Mouse (Mus musculus): ENCODE results near the gene Mybpc3. TPM values are rescaled to one million over a fixed set of nuclear protein-coding genes. Genes with fewer than 3 reads are reported as not detected.

Gene Mybpc3
- polyA plus RNA-seq, 1 experiment from 2014 or later = 0.05 TPM

DNA sequence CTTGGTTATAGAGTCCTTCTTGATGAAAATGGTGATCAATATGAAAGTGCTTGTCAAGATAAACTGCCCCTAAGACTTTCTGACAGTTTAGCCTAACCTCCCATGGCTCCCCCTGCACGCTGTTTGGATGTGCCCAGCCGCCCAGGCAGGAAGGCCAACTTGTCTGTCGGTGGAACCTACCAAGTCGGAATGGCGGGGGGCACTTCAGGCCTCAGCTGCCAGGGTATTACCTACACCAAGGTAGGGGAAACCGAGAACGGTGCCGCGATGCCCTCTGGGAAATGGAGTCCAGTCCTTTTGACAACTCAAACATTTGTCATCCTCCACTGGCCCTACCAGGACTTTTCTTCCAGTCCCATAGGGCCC lies 65.2 kb downstream of the Mybpc3 start:
- H3K4me2 ChIP-seq (ENCODE audit: low read length) = peak overlapping the region; percentile 77
- peaks cover 22% of the 10 kb centered on the region for H3K4me1 ChIP-seq (ENCODE audit: control insufficient read depth, insufficient read depth, low read depth, low read length)
- H3K36me3 ChIP-seq (ENCODE audit: control insufficient read depth, insufficient read depth, low read length) = no peaks in the 10 kb centered on the region
- no peaks in the 10 kb centered on the region for H3K9me3 ChIP-seq (ENCODE audit: control insufficient read depth, low read length)
- no peaks in the 10 kb centered on the region for H3K27me3 ChIP-seq (replicated peaks; ENCODE audit: control insufficient read depth, insufficient read depth, low read length)
- H3K4me3 ChIP-seq (ENCODE audit: low read length) = peak overlapping the region; percentile 87
- peak overlapping the region; percentile 92 for H3K9ac ChIP-seq (ENCODE audit: low read depth, low read length)
- 0% methylated on average over 9 of the region's 9 CpGs for WGBS
- peak; percentile 97 for ATAC-seq
- H3K27ac ChIP-seq (ENCODE audit: low read depth, low read length) = peak overlapping the region; percentile 93

DNA sequence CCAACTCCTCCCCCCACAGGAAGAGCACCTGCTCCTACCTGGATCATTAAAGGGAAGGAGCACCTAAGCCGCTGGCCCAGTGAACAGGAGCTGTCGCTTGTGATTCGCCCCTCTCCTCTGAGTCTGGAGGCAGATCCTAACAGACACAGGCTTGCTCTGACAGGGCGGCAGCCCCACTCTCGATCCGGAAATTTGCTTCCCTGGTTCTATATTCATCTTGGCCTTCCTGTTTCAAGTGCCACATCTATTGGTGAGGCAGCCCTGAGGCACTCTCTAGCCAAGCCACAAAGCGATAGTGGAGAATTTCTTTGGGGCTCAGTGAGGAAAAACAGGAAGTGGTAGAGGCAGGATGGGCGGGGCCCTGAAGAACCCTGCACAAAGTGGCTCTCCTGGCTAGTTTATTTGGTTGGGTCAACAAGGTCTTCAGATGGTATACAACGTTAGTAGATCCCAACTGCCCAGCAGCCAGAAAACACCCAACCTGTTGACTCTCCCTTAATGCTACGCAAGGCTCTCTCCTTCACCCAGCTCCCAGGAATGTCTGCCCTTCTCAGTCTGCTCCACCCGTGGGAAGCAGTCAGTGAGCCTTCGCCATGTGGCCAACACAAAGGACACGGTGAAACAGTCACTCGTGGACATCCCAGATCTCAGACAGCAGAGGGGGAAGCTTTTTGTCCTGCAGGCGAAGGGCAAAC lies 65.9 kb downstream of the Mybpc3 start, which contains the start of gene Madd:
TSS of gene Madd (minus strand) at position 127 of the 695 bp plus-strand sequence.
- Histone ChIP-seq H3K27ac (ENCODE audit: low read depth, low read length) (peak within 1 kb of the TSS; percentile 93), H3K27me3 (replicated peaks; ENCODE audit: control insufficient read depth, insufficient read depth, low read length) (no peaks in the 10 kb centered on the region), H3K4me1 (ENCODE audit: control insufficient read depth, insufficient read depth, low read depth, low read length) (peaks cover 22% of the 10 kb centered on the region), H3K9me3 (ENCODE audit: control insufficient read depth, low read length) (no peaks in the 10 kb centered on the region), H3K36me3 (ENCODE audit: control insufficient read depth, insufficient read depth, low read length) (no peaks in the 10 kb centered on the region), H3K4me2 (ENCODE audit: low read length) (peak within 1 kb of the TSS; percentile 77), H3K4me3 (ENCODE audit: low read length) (peak within 1 kb of the TSS; percentile 87), H3K9ac (ENCODE audit: low read depth, low read length) (peak within 1 kb of the TSS; percentile 92)
- WGBS = 66% methylated on average over 15 of the region's 15 CpGs
- peak; percentile 0; the same call in 1 of the 2 replicates for ATAC-seq

Other genes starting within 250 kb of the Mybpc3 start
- 19.8 and 26.6 TPM in 2 replicates for gene C1qtnf4, start 232.3 kb upstream of the Mybpc3 start, polyA plus RNA-seq (2015; fragmentation: Nextera tagmentation; extraction: Ambion mirVana)
- gene Kbtbd4, start 213.4 kb upstream of the Mybpc3 start, polyA plus RNA-seq (2015; fragmentation: Nextera tagmentation; extraction: Ambion mirVana) = 56.7 and 61.4 TPM in 2 replicates
- gene Ndufs3, start 213.3 kb upstream of the Mybpc3 start, polyA plus RNA-seq (2015; fragmentation: Nextera tagmentation; extraction: Ambion mirVana) = 221 and 244 TPM in 2 replicates
- 81.9 and 95.3 TPM in 2 replicates for gene Celf1, start 177.8 kb upstream of the Mybpc3 start, polyA plus RNA-seq (2015; fragmentation: Nextera tagmentation; extraction: Ambion mirVana)
- 1.1 and 2.1 TPM in 2 replicates for gene Rapsn, start 82.5 kb upstream of the Mybpc3 start, polyA plus RNA-seq (2015; fragmentation: Nextera tagmentation; extraction: Ambion mirVana)
- gene Psmc3, start 64.1 kb upstream of the Mybpc3 start, polyA plus RNA-seq (2015; fragmentation: Nextera tagmentation; extraction: Ambion mirVana) = 229 and 270 TPM in 2 replicates
- 30.1 and 35.8 TPM in 2 replicates for gene Slc39a13, start 47.7 kb upstream of the Mybpc3 start, polyA plus RNA-seq (2015; fragmentation: Nextera tagmentation; extraction: Ambion mirVana)
- gene Spi1, start 35.8 kb upstream of the Mybpc3 start, polyA plus RNA-seq (2015; fragmentation: Nextera tagmentation; extraction: Ambion mirVana) = 3.4 and 4.2 TPM in 2 replicates
- 49.9 and 56.3 TPM in 2 replicates for gene Madd, start 65.7 kb downstream of the Mybpc3 start, polyA plus RNA-seq (2015; fragmentation: Nextera tagmentation; extraction: Ambion mirVana)
- gene Nr1h3, start 84.7 kb downstream of the Mybpc3 start, polyA plus RNA-seq (2015; fragmentation: Nextera tagmentation; extraction: Ambion mirVana) = 2.6 and 3.1 TPM in 2 replicates
- gene Acp2, start 84.7 kb downstream of the Mybpc3 start, polyA plus RNA-seq (2015; fragmentation: Nextera tagmentation; extraction: Ambion mirVana) = 38.6 and 43.2 TPM in 2 replicates
- gene Ddb2, start 118.8 kb downstream of the Mybpc3 start, polyA plus RNA-seq (2015; fragmentation: Nextera tagmentation; extraction: Ambion mirVana) = 16.1 and 17.4 TPM in 2 replicates
- 21.8 and 24.5 TPM in 2 replicates for gene Pacsin3, start 137.8 kb downstream of the Mybpc3 start, polyA plus RNA-seq (2015; fragmentation: Nextera tagmentation; extraction: Ambion mirVana)
- gene Arfgap2, start 146.8 kb downstream of the Mybpc3 start, polyA plus RNA-seq (2015; fragmentation: Nextera tagmentation; extraction: Ambion mirVana) = 61.2 and 67.7 TPM in 2 replicates

All from hindbrain, embryonic 16.5 days (tissue).